Mouse (Mus musculus) heart, postnatal 0 days (tissue): Measurements from ENCODE around the gene Slain2.

Experiments
- CTCF ChIP-seq: IDR thresholded peaks from 2 replicates; pipeline ENCODE4 v1.5.1; 2016; ENCODE audit warnings: antibody characterized with exemption, control low read depth, low read depth
- EP300 ChIP-seq: IDR thresholded peaks from 2 replicates; pipeline ENCODE4 v1.6.1; 2016; ENCODE audit warnings: antibody characterized with exemption, low read depth

GRCm38 (mm10) chr5:72984091-72984490 lies 70.0 kb downstream of the Slain2 start:
- TF ChIP-seq CTCF, result peak; percentile 85
- no peak for TF ChIP-seq EP300
